Mouse (Mus musculus) neural tube, embryonic 11.5 days (tissue): ENCODE measurements around the gene Nr6a1. TPM values are rescaled to one million over a fixed set of nuclear protein-coding genes. Genes with fewer than 3 reads are reported as not detected.
A peak's percentile ranks its signal among the peaks of the same experiment; 100 is the strongest.

Source experiments
- ATAC-seq: fragments of 200-750 bp; cut with Nextera tagmentation; 2 replicates; pipeline ENCODE4 v1.8.0; 2017; ENCODE audit warnings: moderate number of reproducible peaks, mild to moderate bottlenecking, moderate TSS enrichment, moderate library complexity; ENCODE audit not compliant: insufficient read depth, low FRiP score, low TSS enrichment
- DNase-seq: peaks from one replicate; pipeline ENCODE4 v3.0.0-alpha.2; 2015; ENCODE audit warnings: low spot score
- H3K27ac ChIP-seq: fragments of 300-500 bp; sonication (generic); 2 replicates; pipeline ENCODE4 v1.5.1; 2014; ENCODE audit warnings: low read depth, mild to moderate bottlenecking, low read length
- H3K27me3 ChIP-seq: fragments of 300-500 bp; sonication (generic); 2 replicates; pipeline ENCODE4 v1.6.1; 2014; ENCODE audit warnings: mild to moderate bottlenecking, low read length, mixed read lengths; ENCODE audit not compliant: control insufficient read depth, insufficient read depth
- H3K36me3 ChIP-seq: fragments of 300-500 bp; sonication (generic); 2 replicates; pipeline ENCODE4 v1.6.1; 2014; ENCODE audit warnings: mild to moderate bottlenecking, low read length, moderate library complexity, mixed read lengths; ENCODE audit not compliant: control insufficient read depth, insufficient read depth
- H3K4me1 ChIP-seq: fragments of 300-500 bp; sonication (generic); 2 replicates; pipeline ENCODE4 v1.6.1; 2014; ENCODE audit warnings: low read length, mixed read lengths; ENCODE audit not compliant: control insufficient read depth, insufficient read depth
- H3K4me2 ChIP-seq: fragments of 300-500 bp; sonication (generic); 2 replicates; pipeline ENCODE4 v1.6.1; 2014; ENCODE audit warnings: low read depth, mild to moderate bottlenecking, moderate library complexity
- H3K4me3 ChIP-seq: fragments of 300-500 bp; sonication (generic); 2 replicates; pipeline ENCODE4 v1.5.1; 2014; ENCODE audit warnings: low read depth, low read length
- H3K9ac ChIP-seq: fragments of 300-500 bp; sonication (generic); 2 replicates; pipeline ENCODE4 v1.6.1; 2014; ENCODE audit warnings: mild to moderate bottlenecking, low read length
- H3K9me3 ChIP-seq: fragments of 300-500 bp; sonication (generic); 2 replicates; pipeline ENCODE4 v1.6.1; 2016; ENCODE audit warnings: low read length; ENCODE audit not compliant: control insufficient read depth
- WGBS: fragments of 180-500 bp; shearing (Covaris S2); extraction: QIAGEN DNeasy Blood & Tissue Kit; methylation state at CpG from one replicate; pipeline ENCODE4 v1.1.7; 2014; 5-methylcytosine and 5-hydroxymethylcytosine counted together
- polyA plus RNA-seq: library from polyadenylated mRNA; unstranded; fragments of >200 nt; fragmentation: Nextera tagmentation; extraction: Ambion mirVana; gene quantifications from 2 replicates; pipeline ENCODE4 v1.2.1, GENCODE M21; 2014

The Nr6a1 gene
- polyA plus RNA-seq, 1 experiment from 2014 or later: 6.4 TPM

DNA sequence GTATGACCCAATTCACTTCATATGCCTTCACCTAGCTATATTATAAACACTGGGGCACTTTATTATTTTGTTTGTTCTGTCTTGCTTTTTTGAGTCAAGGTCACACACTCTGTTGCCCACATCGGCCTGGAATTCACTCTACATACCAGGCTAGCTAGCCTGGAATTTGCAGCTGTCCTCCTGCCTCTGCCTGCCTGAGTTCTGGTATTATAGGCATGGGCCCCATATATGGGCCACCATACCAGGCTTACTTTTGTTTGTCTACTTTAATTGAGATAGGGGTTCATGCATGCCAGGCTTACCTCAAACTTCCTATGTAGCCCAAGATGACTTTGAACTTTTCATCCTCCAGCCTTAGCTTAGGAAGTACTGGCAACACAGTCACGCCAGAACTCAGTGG lies 14.4 kb upstream of the Nr6a1 start:
- WGBS: 81% methylated on average over 2 of the region's 2 CpGs
- no peak overlapping the region for H3K4me3 ChIP-seq
- no peaks in the 10 kb centered on the region for H3K36me3 ChIP-seq
- DNase-seq (no peak), ATAC-seq (no peak)
- no peaks in the 10 kb centered on the region for H3K4me1 ChIP-seq
- H3K9ac ChIP-seq: no peak overlapping the region
- H3K9me3 ChIP-seq: no peaks in the 10 kb centered on the region
- no peaks in the 10 kb centered on the region for H3K27me3 ChIP-seq
- H3K27ac ChIP-seq: no peak overlapping the region
- no peak overlapping the region for H3K4me2 ChIP-seq

DNA sequence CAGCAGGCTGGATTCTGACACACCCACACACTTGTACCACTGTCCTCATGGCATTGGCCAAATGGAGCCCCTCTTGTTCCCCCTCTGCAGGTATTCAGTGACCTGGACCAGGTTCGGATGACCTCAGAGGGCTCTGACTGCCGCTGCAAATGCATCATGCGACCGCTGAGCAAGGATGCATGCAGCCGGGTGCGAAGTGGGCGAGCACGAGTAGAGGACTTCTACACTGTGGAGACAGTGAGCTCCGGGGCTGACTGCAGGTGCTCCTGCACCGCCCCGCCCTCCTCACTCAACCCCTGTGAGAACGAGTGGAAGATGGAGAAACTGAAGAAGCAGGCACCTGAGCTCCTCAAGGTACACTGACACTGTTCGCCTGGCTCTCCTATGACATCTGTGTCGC lies 13.9 kb upstream of the Nr6a1 start:
- Histone ChIP-seq H3K9me3 (no peaks in the 10 kb centered on the region), H3K36me3 (no peaks in the 10 kb centered on the region), H3K4me1 (no peaks in the 10 kb centered on the region), H3K27ac (no peak overlapping the region), H3K4me3 (no peak overlapping the region), H3K9ac (no peak overlapping the region), H3K4me2 (no peak overlapping the region), H3K27me3 (no peaks in the 10 kb centered on the region)
- ATAC-seq: no peak
- no peak for DNase-seq
- whole genome bisulfite sequencing: 88% methylated on average over 14 of the region's 14 CpGs

DNA sequence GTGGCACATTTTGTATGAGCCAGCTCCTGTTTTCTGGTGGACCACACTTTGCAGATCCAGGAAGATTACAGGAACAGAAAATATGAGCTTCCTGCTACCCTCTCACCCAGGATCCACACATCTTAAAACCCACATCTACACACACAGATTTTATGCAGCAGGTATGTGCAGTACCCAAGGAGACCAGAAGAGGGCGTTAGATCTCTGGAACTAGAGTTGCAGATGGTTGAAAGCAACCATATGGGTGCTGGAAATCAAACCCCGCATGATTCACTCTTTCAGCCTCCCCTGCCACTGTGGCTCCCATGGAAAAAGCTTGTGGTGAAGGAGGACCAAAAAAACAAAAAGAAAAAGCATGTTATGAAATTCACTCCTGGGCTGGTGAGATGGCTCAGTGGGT lies 11.6 kb upstream of the Nr6a1 start:
- no peaks in the 10 kb centered on the region for H3K9me3 ChIP-seq
- H3K27ac ChIP-seq: no peak overlapping the region
- H3K36me3 ChIP-seq: no peaks in the 10 kb centered on the region
- H3K4me1 ChIP-seq: no peaks in the 10 kb centered on the region
- H3K4me3 ChIP-seq: no peak overlapping the region
- no peak for ATAC-seq
- WGBS: 68% methylated on average over 2 of the region's 2 CpGs
- no peak for DNase-seq
- no peak overlapping the region for H3K9ac ChIP-seq
- no peak overlapping the region for H3K4me2 ChIP-seq
- H3K27me3 ChIP-seq: no peaks in the 10 kb centered on the region

- WGBS: 82% methylated on average over 1 of the region's 1 CpGs
- Histone ChIP-seq H3K36me3 (no peaks in the 10 kb centered on the region), H3K4me1 (no peaks in the 10 kb centered on the region), H3K27ac (no peak overlapping the region), H3K27me3 (no peaks in the 10 kb centered on the region), H3K4me2 (no peak overlapping the region), H3K4me3 (no peak overlapping the region), H3K9ac (no peak overlapping the region), H3K9me3 (no peaks in the 10 kb centered on the region)
- ATAC-seq: no peak
- DNase-seq: no peak
Observed at GRCm38 (mm10) chr2:38938007-38938406, 10.5 kb upstream of the Nr6a1 start.

DNA sequence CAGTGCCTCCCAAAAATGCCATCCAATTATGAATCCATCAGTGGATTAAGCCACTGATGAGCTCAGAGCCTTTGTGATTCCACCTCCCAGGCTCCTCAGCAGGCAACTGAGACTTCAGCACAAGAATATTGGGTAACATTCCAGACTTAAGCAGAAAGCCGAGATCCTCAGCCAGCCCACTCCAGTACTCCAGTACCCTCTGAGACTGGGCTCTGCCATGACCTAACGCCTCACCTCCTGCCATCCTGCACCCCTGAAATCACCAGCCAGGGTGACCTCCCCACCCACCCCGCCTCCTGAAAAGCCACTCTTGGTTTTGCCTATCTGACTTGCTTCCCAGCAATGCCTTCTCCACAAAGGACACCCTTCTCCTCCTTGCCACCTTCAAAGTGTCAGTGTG lies 9.9 kb upstream of the Nr6a1 start:
- H3K4me3 ChIP-seq: no peak overlapping the region
- no peaks in the 10 kb centered on the region for H3K27me3 ChIP-seq
- no peaks in the 10 kb centered on the region for H3K36me3 ChIP-seq
- no peaks in the 10 kb centered on the region for H3K4me1 ChIP-seq
- no peak overlapping the region for H3K27ac ChIP-seq
- WGBS: 85% methylated on average over 3 of the region's 3 CpGs
- H3K4me2 ChIP-seq: no peak overlapping the region
- no peak overlapping the region for H3K9ac ChIP-seq
- no peak for ATAC-seq
- DNase-seq: no peak
- H3K9me3 ChIP-seq: no peaks in the 10 kb centered on the region

- Histone ChIP-seq H3K36me3 (no peaks in the 10 kb centered on the region), H3K4me3 (no peak overlapping the region), H3K27me3 (no peaks in the 10 kb centered on the region), H3K9me3 (no peaks in the 10 kb centered on the region), H3K9ac (no peak overlapping the region), H3K27ac (no peak overlapping the region), H3K4me2 (no peak overlapping the region), H3K4me1 (no peaks in the 10 kb centered on the region)
- DNase-seq: no peak
- WGBS: 82% methylated on average over 9 of the region's 9 CpGs
- no peak for ATAC-seq
Observed at GRCm38 (mm10) chr2:38936721-38937378, 9.4 kb upstream of the Nr6a1 start.

DNA sequence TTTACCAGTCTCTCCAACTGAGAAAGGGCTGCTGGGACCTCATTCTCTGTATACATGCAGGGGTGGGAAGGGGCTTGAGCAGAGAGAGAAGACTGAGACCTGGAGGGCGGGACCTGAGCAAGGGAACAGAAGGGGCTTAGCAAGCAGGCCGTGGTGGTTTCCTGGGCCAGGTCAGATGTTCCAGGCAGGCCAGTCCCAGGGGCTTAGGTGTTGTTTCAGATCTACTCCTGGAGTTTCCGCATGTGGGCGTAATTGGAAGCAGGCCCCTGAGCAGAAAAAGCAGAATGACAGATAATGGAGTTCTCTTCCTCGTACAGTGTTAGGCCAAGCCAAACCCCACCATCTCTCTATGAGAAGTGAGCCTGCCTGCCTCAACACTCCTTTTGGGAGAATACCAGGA lies 7.4 kb upstream of the Nr6a1 start:
- Histone ChIP-seq H3K27me3 (no peaks in the 10 kb centered on the region), H3K4me1 (no peaks in the 10 kb centered on the region), H3K27ac (no peak overlapping the region), H3K9me3 (no peaks in the 10 kb centered on the region), H3K9ac (no peak overlapping the region), H3K4me2 (no peak overlapping the region), H3K4me3 (no peak overlapping the region), H3K36me3 (no peaks in the 10 kb centered on the region)
- DNase-seq: no peak
- 56% methylated on average over 5 of the region's 5 CpGs for WGBS
- no peak for ATAC-seq

DNA sequence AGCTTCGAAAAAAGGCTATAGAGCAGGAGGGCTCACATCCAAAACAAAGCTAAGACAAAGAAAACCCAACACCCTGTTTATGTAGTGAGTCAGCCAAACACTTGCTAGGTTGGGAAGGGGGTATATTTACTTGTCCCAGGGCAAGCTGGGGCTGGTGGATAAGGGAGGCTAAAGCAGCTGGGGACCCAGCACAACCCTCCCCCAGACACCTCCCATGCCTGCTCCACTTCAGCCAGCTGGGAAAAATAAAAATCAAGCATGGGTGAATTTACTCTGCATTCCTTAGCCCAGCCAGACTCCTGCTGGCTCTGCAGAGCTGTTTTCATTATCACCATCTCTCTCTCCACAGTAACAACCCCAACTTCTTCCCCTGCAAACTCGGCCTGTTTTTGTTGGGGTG lies 6.4 kb upstream of the Nr6a1 start:
- Histone ChIP-seq H3K9me3 (no peaks in the 10 kb centered on the region), H3K36me3 (no peaks in the 10 kb centered on the region), H3K4me3 (no peak overlapping the region), H3K9ac (no peak overlapping the region), H3K27me3 (no peaks in the 10 kb centered on the region), H3K4me2 (no peak overlapping the region), H3K27ac (no peak overlapping the region), H3K4me1 (no peaks in the 10 kb centered on the region)
- 21% methylated on average over 2 of the region's 2 CpGs for WGBS
- ATAC-seq (no peak), DNase-seq (no peak)

DNA sequence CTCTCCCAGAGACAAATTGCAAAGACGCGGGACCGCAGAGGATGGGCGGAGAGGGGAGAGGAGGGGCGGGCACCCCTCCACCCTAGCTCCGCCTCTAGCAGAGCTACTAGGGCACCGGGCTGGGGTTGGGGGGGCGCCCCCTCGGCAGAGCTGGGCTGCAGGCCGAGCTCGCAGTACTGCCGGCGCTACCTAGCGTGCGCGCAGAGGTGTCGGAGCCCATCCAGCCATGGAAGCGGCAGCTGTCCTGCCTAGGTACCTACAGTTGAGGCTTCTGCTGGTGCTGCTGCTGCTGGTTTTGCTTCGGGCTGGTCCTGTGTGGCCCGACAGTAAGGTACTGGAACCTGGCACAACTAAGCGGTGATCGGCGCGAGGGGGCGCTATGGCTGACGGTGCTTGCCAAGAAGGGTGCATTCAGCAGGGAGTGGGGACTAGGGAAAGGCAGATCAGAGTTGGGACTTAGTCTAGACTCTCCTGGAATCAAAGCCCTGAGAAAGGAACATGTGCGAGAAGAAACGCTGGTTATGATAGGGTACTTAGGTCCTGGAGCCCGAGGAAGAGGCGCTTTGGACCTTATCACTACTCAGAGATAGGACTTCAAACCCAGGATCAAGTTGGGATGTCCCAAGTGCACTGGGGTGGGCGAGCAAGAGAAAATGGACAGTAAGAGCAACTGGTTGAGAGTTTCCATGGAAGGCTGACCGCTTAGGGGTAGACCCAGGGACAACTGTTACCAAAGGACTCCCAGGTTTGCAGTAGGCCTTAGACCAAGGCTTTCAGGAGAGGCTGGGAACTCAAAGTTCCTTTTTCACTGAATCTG lies 4.6 kb upstream of the Nr6a1 start, which contains the start of gene Olfml2a:
Gene Olfml2a (plus strand): TSS at position 128 of the 817 bp plus-strand sequence.
- H3K36me3 ChIP-seq: no peaks in the 10 kb centered on the region
- no peak within 1 kb of the TSS for H3K27ac ChIP-seq
- WGBS: 7% methylated on average over 30 of the region's 32 CpGs
- no peaks in the 10 kb centered on the region for H3K9me3 ChIP-seq
- peak; percentile 81 for DNase-seq
- peak within 1 kb of the TSS; percentile 57 for H3K9ac ChIP-seq
- H3K4me3 ChIP-seq: peak within 1 kb of the TSS; percentile 43
- no peaks in the 10 kb centered on the region for H3K27me3 ChIP-seq
- H3K4me2 ChIP-seq: peak within 1 kb of the TSS; percentile 87
- peak; percentile 76 for ATAC-seq
- no peaks in the 10 kb centered on the region for H3K4me1 ChIP-seq
